Mouse (Mus musculus) E14TG2a.4 (cell line): ENCODE results near the gene Cxcl3.

Source experiments
- CTCF ChIP-seq: conservative IDR thresholded peaks from 2 replicates; pipeline ENCODE4 v1.5.1; 2014; ENCODE audit warnings: low read length
- POU5F1 ChIP-seq: IDR thresholded peaks from 2 replicates; pipeline ENCODE4 v1.6.1; 2014; ENCODE audit warnings: low read length, borderline replicate concordance

DNA sequence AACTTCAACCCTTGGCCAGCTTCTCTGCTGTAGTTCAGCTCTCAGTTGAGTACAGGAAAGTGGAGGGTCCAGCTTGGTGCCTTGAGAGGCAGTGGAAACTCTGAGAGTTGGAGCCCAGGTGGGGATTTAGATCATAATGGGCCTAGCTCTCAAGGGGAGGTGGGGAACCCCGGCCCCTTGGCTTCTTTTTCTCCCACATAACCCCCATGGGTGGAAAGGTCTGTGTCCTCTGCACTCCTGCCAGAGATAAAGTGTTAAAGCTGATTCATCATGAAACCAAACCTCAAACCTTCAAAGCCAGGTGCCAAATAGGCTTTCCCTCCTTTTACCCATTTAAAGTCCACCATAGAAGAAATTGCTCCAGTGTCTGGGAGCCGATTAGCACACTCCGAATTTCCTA is 24.1 kb upstream of the Cxcl3 start:
- TF ChIP-seq CTCF (no peak), POU5F1 (no peak)
